Mouse (Mus musculus) lung, postnatal 10 days (tissue): ENCODE results near the gene Tmem274.
"Not testable (repeated sequence)": the region's sequence is repeated elsewhere in the genome, so short reads cannot be mapped to it uniquely, and the experiment has no call there.

ENCODE experiments used
- DNase-seq: peaks from one replicate; pipeline ENCODE4 v3.0.0; 2021

Tmem274 gene

DNA sequence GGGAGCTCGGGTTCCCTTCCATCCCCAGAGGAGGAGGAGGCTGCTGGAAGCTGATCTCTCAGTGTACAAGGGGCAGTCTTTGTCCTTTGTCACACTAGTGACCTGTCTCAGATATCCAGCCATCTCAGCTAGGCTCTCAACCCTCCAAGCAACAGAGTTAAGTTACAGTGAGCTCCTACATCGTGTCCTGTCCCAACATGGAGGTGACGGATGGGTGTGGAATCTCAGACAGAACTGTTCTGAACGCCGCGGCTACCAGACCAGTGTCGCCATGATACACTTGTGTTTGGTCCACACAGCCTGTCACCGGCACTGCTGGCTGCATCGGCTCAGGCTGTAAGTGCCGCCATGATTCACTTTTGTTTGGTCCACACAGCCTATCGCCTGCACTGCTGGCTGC lies at the start of gene Tmem274:
Gene Tmem274, plus strand, starts transcription at position 301 of the 400 bp plus-strand sequence.
- no peak for DNase-seq

DNA sequence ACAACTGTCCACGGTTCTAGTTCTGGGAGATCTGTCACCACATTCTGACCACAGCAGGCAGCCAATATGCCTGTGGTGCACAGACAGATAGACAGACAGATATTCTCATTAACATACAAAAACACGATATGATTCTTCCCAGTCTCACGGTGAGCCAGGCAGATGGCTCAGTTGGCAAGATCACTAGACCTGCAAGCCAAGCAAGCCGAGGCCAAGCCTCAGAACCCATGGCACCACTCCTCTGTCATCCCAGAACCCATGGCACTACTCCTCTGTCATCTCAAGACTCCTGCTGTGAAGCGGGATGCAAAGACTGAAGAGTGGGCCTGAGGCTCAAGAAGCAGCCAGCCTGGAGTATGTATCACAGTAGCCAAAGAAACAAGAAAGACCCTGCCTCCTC lies 47.6 kb upstream of the Tmem274 start:
- DNase-seq: no peak

DNA sequence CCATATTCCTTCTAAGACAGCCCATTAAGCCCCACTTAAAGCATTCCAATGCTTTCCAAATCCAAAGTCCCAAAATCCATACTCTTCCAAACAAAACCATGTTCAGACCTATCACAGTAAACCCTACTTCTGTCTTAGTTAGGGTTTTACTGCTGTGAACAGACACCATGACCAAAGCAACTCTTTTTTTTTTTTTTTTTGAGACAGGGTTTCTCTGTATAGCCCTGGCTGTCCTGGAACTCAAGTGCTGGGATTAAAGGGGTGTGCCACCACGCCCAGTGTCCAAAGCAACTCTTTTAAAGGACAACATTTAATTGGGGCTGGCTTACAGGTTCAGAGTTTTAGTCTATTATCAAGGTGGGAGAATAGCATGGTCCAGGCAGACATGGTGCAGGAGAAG lies 45.3 kb upstream of the Tmem274 start:
- not testable (repeated sequence) for DNase-seq

DNA sequence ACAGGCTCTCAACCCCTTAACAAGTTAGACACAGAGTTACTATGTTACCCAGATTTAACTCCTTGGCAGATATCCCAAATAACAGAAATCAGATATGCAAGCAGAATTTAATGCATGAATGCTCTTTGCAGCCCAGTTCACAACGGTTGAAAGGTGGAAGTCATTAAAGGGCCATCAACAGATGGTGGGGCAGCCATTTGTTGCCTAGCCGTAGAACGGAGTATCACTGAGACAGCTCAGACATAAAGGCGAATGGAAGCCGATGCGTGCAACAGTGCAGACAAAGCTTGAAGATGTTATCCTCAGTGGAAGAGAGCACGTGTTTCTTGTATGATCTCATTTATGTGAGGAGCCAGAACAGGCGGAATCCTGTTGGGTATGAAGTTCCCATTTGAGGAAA lies 36.6 kb upstream of the Tmem274 start:
- no peak for DNase-seq

DNA sequence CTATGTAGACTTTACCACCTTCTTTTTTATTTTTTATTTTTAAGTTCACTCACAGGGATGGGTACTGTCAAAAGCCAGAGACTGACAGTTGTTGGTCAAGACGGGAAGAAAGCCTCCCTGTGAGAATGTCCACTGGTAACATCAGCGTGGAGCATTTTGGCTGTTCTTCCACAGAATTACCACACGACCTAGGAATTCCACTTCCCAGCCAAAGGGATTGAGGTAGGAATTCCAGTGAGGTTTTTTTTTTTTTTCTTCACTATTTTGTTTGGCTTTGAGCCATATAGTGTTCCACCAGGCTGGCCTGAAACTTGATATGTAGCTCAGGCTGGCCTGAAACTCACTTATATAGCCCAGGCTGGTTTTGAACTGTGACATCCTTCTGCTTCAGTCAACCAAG lies 34.7 kb upstream of the Tmem274 start:
- peak; percentile 45 for DNase-seq

DNA sequence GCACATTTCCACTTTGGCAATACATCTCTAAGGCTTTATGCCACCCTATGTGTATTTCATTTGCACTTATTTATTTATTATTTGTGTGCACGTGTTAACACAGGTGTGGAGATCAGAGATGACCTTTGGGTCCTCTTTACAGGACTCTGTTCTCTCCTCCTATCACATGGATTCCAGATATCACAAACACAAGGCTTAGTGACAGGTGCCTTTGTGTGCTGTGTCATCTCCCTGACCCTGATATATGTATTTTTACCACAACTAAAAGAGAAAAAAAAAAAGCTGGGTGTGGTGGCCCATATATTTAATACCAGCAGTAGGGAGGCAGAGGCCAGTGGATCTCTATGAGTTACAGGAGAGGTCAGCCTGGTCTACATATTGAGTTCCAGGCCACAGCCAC lies 32.7 kb upstream of the Tmem274 start:
- no peak for DNase-seq

DNA sequence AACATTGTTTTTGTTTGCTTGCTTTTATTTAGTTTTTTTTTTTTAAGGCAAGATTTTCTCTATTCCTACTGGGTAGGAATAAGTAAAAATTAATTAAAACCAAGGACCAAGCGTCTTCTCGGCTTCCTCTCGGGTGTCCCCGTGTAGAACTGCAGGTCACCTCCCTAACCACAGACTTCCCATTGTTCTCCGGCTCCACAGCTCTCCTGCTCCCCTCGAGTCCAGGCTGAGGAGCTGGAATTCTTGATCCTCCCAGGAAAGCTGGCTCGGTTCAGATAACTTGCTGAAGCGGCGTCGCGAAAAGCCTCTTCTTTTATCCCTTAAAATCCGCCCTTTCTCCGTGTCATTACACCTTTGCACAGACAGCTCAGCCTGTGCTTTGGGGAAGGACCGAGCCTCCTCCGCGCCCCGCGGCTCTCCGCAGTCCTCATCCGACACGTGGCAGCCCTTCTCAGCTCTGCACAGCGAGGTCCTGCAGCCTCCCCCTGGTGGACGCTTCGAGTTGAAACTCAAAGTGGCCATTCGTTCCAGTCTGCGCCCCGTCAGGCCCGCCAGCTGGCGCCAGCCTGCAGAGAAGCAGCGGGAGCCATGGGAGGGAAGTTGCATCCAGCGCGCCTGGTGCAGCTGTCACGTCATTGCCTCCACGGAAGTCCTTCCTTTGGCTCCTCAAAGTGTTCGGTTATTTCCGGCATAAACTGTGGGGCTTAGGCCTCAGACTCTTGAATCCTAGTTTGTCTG lies 32.0 kb upstream of the Tmem274 start:
- peak; percentile 95 for DNase-seq

DNA sequence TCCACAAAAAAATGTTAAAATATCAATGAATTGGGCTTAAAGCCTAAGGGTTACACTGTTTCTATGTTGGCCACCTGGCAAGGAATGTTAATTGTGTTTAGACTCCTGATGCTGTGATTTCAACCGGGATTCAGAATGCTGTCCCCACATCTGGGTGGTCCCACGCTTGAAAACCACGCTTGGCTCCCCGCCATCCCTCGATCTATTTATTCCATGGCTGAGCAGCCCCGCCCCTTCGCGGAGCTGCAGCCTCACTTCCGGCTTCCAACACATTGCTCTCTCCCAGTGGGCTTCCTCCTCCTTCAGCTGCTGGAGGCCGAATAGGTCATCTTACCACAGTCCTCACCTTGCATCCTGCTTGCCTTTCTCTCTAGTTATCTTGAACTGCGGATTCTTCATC lies 31.3 kb upstream of the Tmem274 start:
- peak; percentile 74 for DNase-seq

DNA sequence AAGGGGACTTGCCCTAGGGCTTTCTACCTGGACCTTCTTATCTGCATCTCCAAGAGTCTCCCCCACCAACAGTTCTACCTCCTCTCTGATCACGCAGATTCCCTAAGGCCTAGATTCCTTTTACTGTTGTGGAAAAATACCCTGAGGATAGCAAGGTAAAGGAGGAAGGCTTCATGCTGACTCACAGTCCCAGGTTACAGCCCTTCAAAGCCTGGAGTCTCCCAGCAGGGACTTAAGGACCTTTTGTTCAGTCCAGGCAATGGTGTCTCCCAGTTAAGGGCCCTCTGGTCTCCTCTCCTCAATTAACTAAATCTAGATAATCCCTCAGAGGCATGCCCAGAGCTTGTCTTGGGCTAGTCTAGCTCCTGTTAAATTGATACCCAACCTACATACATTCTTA lies 30.9 kb upstream of the Tmem274 start:
- DNase-seq: no peak

DNA sequence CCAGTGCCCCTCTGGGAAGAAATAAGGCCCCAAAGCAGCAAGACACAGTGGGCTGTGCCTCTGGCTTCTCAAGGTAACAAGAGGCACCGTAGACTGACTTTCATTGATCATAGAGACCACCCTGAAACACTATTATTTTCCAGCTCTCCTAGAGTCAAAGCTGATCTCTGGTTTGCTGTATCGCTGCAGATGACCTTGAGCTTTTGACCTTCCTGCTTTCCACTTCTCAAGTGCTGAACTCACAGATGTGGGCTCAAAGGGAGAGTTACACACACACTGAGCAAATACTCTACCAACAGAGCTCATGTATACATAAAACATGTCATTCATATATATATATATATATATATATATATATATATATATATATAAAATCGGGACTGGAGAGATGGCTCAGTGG lies 26.5 kb upstream of the Tmem274 start:
- DNase-seq: no peak

DNA sequence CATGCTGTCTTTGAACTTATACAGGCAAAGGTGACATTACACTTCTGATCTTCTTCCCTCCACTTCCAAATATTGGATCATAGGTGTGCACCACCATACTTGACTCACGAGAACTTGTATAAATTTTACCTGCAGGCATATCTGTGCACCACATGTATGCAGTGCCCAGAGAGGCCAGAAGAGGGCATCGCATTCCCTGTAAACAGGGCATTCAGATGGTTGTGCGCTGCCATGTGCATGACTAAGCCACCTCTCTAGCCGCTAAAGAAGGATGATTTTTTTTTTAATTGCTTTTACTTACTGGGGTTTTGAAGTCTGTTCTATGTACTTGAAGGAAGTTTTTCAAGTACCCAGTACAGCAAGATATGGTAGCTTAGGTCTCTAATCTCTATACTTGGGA lies 23.5 kb upstream of the Tmem274 start:
- DNase-seq: peak; percentile 42

DNA sequence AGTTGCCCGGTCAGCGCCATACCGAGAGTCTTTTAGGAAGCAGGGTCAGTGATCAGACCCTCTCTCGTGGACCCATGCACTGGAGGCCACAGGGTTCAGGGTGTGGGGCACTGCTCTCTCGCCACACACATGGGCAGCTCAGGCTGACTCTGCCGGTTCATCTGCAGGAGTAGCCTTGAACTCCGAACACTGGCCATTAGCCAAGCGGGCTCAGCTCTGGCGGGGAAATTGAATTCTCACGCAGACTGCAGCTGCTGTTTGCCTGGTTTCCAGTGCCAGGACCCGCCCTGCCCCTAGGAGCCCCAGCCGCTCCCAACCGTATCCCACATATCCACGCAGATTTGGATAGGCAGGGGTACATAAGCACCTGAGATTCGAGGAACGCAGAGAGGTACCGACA lies 22.9 kb upstream of the Tmem274 start:
- no peak for DNase-seq

DNA sequence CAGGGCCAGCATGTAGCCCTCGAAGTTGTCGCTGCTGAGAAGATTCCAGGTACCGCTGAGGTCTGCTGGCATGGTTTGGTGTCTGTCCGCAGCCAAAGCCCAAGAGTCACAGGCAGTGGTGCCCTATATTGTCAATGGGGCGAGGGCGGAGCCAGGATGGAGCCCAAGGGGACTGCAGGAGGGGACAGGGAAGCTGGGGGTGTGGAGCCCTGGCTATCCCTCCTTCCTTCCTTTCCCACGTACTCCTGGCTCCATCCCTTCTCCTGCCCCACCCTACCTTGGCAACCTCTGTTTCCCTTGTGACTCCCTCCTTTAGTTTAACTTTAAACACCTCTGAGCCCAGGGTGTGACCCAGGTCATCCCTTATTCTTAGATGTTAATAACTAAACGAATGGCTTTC lies 22.3 kb upstream of the Tmem274 start, which contains the start of gene Rbp7:
Gene Rbp7, minus strand, starts transcription at position 100 of the 400 bp plus-strand sequence.
- no peak for DNase-seq

DNA sequence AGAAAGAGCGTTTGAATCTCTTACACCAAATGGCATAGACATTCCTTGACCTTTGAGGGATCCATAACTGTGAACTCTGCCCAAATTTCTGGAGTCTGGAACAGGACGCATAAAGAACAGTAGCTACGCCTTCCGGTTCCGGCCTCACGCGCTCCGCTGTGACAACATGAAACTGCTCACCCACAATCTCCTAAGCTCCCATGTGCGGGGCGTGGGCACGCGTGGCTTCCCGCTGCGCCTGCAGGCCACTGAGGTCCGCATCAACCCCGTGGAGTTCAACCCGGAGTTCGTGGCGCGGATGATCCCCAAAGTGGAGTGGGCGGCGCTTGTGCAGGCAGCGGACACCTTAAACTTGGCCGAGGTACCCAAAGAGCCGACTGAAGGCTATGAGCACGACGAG lies 20.0 kb upstream of the Tmem274 start:
- not testable (repeated sequence) for DNase-seq

DNA sequence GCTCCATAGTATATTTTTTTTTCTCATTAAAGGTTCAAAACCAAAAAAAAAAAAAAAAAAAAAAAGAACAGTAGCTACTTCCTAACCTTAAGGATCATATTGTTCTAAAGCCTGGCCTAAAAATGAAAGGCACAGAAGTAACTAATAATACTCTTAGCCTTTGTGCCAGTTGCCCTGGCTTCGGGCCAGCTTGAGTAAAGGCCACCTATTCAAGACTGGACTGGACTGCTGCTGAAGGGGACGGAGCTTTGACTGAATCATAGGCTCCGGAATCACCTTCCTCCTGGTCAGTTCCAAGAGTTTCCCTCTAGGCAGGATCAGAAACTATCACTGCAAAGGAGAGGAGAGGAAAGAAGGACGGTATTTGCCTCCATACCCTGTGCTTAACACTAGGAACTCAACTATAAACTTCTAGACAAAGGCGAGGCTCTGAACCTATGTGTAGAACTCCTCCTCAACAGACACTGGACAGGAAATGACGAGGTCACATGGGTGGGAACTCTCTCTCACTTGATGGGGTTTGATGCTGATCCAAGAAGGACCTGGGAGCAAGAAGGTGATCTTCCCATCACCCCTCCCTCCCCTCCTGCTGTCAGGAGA lies 19.2 kb upstream of the Tmem274 start:
- DNase-seq: no peak

DNA sequence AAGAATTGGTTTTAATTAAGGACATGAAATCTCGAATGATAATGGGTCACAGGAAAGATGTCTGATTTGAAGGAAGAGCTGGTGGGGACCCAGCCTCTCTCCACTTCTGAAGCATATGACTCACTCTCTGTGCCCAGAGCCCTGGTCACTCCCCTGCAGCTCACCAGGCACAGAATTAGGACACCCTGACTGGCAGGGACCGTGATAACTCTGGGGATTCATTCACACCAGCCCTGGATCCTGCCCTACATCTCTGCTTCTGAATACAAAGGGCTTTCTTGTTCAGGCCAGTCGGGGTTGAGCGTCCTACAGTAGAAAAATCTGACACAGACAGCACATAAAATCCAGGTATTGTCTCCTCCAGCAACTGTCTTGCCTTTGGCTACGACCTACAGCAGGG lies 18.7 kb upstream of the Tmem274 start:
- DNase-seq: no peak

DNA sequence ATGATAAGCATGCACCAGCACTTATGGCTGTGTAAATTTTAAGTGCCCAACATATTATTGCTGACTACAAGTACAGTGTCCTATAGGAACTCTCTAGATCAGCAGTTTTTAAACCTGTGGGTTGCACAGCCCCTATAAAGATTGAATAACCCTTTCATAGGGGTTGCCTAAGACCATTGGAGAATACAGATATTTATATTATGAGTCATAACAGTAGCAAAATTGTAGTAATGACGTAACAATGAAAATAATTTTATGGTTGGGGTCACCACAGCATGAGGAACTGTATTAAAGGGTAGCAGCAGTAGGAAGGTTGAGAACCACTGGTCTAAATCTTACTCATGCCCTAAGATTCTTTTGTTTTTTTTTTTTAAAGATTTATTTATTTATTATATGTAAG lies 17.8 kb upstream of the Tmem274 start:
- DNase-seq: no peak

DNA sequence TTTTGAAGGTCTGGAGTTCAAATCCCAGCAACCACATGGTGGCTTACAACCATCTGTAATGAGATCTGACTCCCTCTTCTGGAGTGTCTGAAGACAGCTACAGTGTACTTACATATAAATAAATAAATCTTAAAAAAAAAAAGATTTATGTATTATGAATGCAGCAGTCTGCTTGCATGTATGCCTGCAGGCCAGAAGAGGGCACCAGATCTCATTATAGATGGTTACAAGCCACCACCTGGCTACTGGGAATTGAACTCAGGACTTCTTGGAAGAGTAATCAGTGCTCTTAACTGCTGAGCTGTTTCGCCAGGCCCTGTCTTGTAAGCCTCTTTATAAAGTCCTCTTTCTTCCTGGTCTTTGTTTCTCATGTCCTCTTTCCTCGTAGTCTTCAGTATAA lies 16.7 kb upstream of the Tmem274 start:
- not testable (repeated sequence) for DNase-seq

DNA sequence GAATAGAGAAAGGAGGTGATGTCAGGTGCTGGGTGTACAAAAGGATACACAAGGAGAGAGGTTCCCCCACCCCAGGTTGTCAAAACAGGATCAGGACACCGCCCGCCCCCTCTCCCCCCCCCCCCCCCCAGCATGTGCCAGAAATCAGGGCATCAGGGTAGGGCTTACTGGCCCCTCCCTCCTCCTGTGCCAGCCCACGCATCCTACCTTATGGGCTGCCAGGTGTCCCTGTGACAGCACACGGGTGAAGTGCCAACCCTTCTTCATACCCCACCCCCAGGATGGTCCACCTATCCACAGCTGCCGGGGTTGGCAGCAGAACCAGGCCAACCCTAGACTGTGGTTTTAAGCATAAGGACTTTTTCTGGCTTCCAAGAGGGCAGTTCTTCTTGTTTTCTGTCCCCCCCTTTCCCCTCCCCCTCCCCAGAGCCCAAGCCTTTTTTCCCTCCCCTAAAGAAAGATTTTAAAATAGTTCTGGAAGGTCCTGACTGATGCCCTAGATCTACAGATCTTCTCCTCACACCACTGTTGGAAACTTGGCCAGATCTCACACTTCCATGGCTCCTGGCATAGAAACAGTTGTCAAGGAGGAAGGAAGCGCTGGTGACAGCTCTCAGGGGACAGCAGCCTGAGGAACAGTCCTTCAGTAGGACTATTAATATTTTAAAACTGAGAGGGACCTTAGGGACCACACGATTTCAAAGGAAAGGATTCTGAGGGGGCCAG lies 15.4 kb upstream of the Tmem274 start:
- DNase-seq: peak; percentile 44

DNA sequence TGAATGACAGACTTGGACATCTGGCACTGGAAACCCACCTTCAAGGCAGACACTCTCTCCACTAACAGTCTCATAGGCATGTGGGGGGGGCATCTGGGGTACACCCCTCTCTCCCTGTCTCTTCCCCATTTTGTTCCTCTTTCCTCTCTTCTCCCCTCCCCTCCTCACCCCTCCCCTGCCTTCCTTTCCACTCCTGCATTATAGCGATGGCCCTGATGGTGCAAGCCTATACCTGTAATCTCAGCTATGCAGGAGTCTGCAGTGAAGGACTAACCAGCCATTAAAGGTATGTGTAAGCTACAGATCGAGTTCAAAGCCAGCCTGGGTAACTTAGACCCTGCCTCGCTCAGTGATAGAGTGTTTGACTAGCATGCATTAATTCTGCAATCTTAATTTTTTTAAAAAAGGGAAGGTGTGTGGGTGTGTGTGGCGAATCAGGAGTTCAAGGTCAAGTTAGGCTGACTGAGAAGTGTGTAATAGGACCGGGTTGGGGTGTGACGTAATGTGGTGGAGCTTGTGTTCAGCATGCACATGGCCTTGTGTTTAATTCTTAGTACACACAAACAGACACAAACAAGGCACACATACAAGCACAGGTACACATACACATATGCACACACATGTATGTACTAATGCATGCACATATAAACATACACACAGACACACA lies 14.7 kb upstream of the Tmem274 start:
- DNase-seq: no peak

DNA sequence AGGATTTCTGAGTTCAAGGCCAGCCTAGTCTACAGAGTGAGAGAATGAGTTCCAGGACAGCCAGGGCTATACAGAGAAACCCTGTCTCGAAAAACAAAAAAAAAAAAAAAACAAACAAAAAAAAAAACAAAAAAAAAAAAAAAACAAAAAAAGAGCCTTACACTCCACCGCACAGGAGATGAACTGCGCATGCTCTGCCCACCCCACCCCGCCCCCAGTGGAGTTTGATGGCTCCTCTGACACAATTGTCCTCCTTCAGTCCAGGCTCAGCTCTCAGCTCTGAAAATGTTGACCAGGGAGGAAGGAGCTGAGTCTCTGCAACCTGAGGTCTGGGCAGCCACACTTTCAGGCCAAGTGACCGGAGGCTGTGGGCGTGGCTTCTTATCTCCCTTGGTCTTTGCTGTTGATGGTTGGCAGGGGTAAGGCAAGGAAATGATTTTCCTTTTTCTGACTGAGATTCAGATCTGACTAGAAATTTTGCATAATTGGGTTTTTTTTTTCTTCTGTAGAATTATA lies 13.7 kb upstream of the Tmem274 start:
- DNase-seq: no peak

DNA sequence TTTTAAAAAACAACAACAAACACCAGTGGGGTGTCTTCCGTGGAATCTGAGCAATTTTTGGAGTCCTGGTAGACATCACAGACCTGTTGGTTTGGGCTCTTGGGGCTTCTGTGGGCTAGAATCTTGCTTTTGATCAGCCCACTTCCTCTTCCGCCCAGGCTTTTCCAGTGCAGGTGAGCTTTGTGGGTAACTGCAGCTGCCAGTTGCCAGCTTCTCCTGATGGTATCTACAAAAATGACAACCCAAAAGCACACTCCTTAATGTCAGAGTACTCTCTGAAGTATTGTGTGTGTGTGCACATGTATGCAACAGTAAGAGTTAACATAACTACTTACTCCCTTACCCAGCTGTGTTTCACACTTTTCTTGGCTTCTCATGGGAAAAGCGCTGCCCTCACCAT lies 7.6 kb upstream of the Tmem274 start:
- DNase-seq: no peak

DNA sequence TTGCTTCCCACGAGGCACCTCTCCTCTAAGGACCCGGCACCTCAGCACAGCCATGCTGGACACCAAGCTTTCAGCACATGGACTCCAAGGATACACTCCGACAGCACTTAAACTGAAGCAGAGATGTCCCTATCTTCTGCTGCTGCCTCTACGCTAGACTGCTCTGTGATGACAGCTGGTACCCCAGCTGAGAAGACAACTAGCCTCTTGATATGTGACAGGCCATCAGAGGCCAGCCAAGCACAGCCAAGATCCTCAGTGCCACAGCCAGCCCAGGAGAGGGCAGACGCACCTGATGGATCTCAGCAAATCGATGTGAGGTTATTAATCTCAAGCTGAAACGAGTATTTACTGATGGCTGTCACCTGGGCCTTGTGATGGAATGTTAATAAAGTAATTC lies 2.1 kb upstream of the Tmem274 start:
- DNase-seq: no peak
